Mouse (Mus musculus) urinary bladder, postnatal 25 days (tissue): ENCODE results near the gene Myh2.

Experiments
- DNase-seq: peaks from one replicate; pipeline ENCODE4 v3.0.0; 2022; ENCODE audit warnings: low spot score

Myh2 gene

GRCm38 (mm10) chr11:67151651-67152630 lies 18.9 kb upstream of the Myh2 start:
- DNase-seq = no peak

DNA sequence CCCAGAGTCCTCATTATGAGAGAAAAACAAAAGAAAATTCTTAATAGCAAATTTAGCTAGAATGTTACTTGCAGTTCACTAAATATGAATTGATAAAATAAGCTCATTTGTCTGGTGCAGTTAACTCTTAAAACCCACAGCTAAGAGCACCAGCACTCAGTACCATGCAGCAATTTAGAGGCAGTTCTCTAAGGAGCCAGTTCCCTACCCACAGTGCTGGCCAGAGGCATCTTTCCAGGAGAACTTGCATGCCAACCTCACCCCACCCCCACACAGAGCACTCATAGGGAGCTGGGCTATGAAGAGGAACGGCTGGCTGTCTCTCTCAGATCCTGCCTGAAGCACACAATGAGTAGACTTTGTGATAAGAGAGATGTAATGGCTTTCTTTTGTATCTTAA lies 17.7 kb upstream of the Myh2 start:
- DNase-seq = no peak

GRCm38 (mm10) chr11:67153843-67154242 lies 17.0 kb upstream of the Myh2 start:
- DNase-seq = no peak

DNA sequence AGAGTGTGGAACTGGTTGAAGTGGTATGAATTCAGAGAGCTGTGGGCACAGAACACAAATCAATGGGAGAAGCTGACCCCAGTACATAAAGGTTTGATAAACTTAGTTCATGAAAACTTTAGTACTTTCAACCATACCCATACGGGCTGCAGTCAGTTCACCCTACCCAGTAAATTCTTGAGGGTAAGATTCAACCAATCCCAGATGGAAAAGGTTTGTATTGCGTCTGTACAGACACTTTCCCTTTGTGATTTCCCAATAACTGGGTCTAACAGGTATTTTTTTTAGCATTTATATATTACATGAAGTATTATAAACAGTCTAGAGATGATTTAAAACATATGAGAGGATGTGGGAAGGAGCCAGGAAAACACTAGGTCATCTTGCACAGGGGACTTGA lies 15.2 kb upstream of the Myh2 start:
- no peak for DNase-seq

DNA sequence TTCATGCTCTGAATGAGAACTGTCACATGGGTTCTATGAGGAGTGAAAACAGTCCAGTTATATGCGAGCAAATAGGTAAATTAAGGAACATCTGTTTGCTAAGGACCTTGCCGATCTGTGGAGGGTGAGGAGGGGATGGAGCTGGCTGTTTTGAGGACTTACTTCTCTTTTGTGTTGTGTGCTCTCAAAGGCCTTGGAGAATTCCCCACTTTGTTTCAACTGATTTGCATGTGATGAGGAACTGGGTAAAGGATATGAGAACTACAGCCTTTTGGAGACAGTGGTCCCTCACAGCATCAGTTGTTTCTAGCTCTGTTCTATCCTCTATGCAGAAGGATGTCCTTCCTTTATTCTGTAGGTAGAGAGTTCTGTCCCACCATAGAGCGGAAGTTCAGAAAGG lies 10.7 kb upstream of the Myh2 start:
- DNase-seq = no peak

GRCm38 (mm10) chr11:67163701-67164100 lies 7.1 kb upstream of the Myh2 start:
- DNase-seq = no peak

GRCm38 (mm10) chr11:67164851-67165250 lies 6.0 kb upstream of the Myh2 start:
- DNase-seq = no peak

GRCm38 (mm10) chr11:67169301-67169700 lies 1.5 kb upstream of the Myh2 start:
- DNase-seq = no peak

DNA sequence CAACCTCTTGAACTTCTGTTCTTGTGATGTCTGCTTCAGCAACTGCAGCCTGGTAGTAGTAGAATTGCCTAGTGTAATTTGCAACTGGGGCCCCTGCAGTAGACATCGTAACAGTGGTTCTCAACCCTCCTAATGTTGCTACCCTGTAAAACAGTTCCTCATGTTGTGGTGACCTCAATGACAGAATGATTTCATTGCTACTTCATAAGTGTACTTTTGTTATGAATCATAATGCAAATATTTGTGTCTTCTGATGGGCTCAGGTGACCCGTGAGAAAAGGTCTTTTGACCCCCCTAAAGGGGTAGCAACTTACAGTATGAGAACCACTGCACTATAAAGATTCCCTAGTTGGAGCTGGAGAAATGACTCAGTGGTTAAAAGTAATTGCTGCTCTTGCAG lies 1.6 kb downstream of the Myh2 start:
- no peak for DNase-seq

- DNase-seq = no peak
These were observed 5.5 kb downstream of the Myh2 start for GRCm38 (mm10) chr11:67176376-67176775.

GRCm38 (mm10) chr11:67190316-67190715 lies 19.5 kb downstream of the Myh2 start:
- DNase-seq = no peak

- DNase-seq = no peak
These were observed 20.0 kb downstream of the Myh2 start for GRCm38 (mm10) chr11:67190814-67191213.

- no peak for DNase-seq
These were observed 20.7 kb downstream of the Myh2 start for GRCm38 (mm10) chr11:67191496-67191895.

DNA sequence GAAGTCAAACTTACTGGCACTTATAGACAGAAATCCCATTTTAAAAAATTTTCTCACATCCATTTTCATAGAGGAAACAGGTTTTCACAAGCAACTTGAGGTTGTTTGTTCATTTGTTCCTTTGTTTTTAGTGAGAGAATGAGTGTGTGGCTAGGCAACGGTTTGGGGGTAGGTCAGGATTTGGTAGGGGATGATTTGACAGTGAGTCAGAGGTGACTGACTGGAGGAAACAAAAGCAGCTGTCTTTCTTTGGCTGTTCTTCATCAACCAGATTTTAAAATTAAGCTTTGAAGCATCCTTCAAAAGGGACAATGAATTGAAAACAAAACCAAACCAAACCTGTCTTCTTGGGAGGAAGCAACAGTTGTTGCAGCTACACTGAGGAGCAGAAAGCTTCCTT lies 28.5 kb downstream of the Myh2 start:
- DNase-seq = no peak

- DNase-seq = no peak
These were observed 28.9 kb downstream of the Myh2 start, which contains the start of gene Myh1 for GRCm38 (mm10) chr11:67199752-67200151. Gene Myh1 (plus strand): TSS chr11:67200052.

DNA sequence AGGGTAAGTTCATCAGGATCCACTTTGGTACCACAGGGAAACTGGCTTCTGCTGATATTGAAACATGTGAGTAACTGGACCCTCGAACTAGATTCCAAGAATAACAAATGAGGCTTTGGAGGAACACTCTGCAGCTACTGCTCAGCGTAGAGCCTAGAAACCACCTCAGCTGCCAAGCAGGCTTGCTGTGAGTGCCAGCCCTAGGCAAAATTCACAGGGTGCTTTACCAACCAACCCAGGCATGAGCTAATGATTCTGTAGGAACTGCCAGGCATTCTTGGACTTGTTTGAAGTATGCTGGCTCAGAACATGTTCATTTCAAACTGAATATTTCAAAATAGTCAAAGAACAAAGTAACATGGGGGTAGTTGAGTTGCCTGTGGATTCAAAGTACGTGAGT lies 33.9 kb downstream of the Myh2 start:
- no peak for DNase-seq

GRCm38 (mm10) chr11:67221803-67222202 lies 51.0 kb downstream of the Myh2 start:
- no peak for DNase-seq

- DNase-seq = no peak
These were observed 53.6 kb downstream of the Myh2 start for GRCm38 (mm10) chr11:67224466-67224865.

DNA sequence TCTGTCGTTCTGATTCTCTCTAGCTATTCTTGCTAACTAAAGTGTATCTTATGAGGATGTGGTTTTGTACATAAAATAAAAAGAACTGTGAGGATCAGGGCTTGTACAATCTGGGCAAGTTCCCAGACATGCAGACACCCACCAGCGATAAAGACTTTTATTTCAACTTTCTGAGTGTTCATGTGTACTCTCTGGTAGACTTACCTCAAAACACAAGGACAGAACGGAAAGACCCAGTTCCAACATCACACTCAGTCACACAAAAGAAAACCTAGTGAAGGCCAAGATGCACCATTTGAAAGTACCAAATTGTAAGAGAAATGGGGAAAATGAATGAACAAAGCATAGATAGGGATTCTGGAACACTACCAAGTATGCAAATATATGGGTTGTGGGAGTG lies 57.9 kb downstream of the Myh2 start:
- no peak for DNase-seq

DNA sequence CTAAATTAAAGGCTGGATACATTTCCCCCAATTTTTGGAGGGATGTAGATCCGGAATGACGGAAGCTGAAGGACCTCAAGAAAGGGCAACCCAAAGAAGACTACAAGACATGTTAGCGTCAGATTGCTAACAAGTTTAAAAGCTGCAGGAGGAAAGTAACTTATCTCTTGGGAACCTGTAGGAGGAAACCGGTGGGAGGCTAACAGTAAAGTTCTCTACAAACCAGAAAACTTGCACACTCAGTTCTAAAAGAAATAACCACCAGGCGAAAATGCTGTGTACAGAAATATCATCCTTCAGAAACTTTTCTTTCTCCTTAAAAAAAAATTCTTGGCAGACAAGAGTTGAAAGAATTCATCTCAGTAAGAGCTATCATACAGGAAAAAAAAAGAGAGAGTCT lies 58.3 kb downstream of the Myh2 start:
- DNase-seq = no peak

DNA sequence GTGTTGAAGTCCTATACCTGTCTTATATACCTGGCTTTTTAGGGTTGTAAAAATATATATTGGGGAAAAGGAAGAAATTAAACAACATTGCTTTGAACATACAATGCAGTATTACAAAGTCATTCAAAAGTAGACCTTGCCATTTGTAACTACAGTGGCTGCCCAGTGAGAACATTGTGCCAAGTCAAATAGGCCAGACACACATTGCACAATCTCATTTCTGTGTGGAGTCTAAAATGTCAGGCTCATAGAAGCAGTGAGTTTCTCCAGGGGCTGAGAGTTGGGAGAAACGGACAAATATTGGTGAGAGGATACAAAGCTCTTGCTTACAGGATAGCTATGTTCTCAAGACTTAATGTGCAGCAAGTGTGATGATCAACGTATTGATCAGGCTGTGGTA lies 59.1 kb downstream of the Myh2 start:
- DNase-seq = no peak

DNA sequence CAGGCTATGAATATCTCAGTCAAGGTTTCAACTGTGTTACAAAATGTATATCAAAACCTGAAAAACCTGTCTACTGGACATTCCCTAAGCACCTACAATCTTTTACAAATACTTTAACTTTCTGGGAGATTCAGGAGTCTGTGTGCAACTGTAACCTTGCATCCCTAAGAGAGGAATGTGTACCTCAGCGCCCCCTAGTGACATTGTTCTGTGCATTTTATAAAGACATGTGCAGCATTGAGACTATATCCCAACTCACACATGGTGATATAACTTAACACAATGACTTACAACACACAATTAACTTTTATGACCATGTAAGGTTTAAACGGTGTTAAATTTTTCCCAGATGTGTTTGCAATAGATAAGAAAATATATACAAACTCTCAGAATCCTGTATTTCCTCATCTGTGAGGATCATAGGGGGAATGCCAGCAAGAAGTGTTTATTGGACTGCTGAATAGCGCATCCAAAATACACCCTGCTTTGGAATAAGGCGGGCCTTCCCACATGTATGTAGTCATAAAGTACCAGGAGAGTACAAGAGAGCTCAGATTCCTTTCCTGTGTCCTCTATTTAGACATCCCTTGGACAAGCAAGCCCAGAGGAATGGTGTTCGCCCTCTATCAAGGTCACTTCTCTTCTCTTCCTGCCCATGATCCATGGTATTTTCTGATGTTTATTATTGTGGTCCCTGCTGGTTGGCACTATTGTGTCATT lies 65.0 kb downstream of the Myh2 start:
- peak; percentile 38 for DNase-seq

DNA sequence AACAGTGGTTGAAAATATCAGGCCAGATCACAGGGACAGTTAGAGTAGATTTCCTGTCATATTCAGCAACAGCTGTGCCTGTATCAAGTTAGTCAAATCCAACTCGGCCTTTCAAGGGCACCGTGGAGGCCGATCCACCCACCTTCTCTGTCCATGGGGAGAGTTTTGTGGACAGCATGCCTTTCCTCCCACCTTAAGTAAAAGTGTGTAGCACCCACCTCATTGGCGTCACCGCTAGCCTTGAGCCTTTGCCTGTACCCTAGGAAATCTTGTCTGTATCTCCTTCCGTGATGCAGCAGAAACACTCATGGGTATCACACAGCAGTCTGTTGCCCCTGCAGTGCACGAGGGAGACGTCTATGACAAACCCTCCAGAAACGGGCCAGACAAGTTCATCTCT lies 66.0 kb downstream of the Myh2 start:
- DNase-seq = no peak
